Mouse (Mus musculus) lung, postnatal 0 days (tissue): ENCODE results near the gene Usp49.

Experiments used
- CTCF ChIP-seq: IDR thresholded peaks from 2 replicates; pipeline ENCODE4 v1.5.1; 2016; ENCODE audit warnings: antibody characterized with exemption, mild to moderate bottlenecking
- EP300 ChIP-seq: IDR thresholded peaks from 2 replicates; pipeline ENCODE4 v1.6.1; 2016; ENCODE audit warnings: antibody characterized with exemption, mild to moderate bottlenecking, control low read depth

DNA sequence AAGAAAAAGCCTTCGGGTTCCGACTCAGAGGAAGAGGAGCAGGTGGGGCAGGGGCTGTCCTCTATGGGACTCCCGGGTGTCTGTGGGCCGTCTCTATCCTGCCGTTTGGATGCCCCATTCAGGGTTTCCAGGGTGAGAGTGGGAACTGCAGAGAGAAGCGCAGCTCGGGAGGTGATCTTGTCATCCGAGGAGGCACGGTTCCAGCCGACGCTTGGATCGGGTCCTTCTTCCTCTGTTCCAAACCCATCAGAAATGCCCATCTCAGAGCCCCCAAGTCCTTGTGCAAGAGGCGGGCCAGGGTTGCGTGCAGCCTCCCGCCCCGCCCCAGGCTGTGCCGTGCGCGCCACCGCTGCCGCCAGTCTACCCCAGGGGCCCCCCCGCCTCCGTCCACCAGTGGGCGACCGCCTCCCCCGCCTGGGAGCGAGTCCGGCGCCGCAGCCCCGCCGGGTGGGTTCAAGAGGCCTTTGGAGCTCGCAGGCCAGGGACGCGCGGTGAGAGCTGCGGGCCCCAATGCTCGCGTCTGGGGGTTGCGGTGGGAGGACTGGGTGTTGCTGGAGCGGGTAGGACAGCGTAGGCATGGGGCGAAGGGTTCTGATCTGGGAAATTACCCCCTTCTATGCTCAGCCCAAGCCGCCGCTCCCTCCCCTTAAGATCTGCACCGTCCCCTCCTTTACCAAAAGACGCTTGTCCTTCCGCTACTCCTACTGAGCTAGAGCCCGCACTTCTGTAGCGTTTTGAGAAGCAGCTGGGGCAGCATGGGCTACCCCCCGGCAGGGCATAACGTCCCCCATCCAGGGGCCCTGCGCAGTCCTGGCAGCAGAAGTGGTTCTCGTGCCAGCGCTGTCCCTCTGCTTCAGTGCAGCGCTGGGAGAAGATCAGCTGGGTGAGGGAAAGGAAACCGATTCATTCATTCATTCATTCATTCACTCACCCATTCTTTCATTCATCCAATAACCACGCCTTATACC lies 58.4 kb downstream of the Usp49 start, which contains the start of gene Frs3:
- TF ChIP-seq CTCF (peak; percentile 24; the same call in 1 of the 2 replicates), EP300 (no peak)
